Mouse (Mus musculus): ENCODE data around the gene Prrt4. TPM values are rescaled to one million over a fixed set of nuclear protein-coding genes. Genes with fewer than 3 reads are reported as not detected.

The Prrt4 gene
- 0.11 TPM for polyA plus RNA-seq (2015; fragmentation: Illumina TruSeq; extraction: RNeasy Lipid Tissue Mini Kit (QIAGEN cat#74804); ENCODE audit: insufficient read depth, low replicate concordance)

GRCm38 (mm10) chr6:29178888-29179658 is at the start of gene Prrt4:
Prrt4 (minus strand) TSS chr6:29179584.

DNA sequence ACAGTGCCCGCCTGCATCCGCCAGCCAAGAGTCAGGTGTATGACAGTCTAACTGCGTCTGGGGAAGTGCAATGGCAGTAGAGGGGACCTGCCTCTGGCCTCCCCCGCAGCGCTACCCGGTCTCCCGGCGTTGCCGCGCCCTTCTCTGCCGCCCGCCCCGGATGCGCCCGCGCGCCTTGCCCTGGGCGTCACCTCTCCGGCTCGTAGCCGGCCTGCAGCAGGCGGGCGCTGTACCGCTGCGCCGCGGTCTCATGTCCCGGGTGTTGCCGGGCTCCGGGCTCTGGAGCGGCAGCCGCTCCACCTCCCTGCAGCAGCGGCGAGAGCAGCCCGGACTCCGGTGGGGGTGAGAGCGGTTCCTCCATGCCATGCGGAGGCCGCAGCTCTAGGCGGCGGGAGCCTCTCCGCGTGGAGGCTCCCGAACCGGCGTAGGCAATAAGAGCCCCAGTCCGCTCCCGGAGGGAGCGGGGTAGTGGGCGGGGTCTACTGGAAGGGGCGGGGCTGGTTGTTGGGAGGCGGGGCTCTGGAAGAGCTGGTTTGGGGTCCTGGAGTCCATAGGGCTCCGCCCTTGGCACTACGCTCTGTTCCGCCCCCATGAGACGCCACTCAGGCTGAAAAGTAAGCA is 36.6 kb upstream of the Prrt4 start, which contains the start of gene Impdh1:
TSS of gene Impdh1 (minus strand) at position 484 of the 621 bp plus-strand sequence.

DNA sequence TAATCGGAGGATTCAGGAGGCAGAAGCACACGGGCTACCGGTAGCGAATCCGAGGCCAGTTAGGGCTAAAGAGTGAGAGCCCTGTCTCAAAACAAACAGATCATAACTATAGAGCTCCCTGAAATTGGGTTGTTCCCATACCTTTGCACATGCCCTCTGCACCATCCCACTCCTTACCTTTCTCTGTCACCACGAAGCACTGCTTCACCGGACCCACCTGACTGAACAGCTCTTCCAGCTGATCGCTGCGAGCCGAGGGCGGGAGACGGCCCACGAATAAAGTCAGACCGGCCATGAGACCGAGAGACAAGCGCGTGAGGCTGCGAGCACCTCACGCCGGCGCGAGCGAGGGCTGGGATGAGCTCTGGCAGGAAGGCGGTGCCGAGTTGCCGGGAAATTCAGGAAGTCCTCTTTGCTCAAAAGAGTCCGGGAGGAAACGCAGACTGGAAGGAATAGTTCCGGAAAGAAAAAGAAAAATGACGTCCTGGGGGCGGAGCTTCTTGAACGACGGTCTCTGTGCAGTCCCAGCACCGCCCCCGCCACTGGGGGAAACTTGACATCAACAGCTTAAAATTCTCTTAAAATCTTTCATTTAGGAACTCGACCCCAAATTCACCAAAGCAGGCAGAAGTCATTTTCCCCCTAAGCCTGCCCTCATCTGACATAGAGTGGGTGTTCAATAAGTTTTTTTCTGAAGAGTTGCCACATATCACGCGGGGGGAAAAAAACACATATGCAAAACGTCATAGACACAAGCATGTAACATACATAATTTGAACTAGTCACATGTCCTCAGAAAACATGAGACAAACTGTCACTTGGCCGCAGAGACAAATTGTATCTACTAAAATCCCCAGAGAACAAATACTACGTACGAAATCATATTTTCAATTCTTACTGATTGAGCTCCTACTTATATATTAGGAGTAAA is 14.8 kb downstream of the Prrt4 start, which contains the start of gene Rbm28:
TSS of gene Rbm28 (minus strand) at position 693 of the 931 bp plus-strand sequence.

Other genes with a start within 250 kb of the Prrt4 start
- 0.62 TPM for gene Lep, start 119.4 kb downstream of the Prrt4 start, polyA plus RNA-seq (2015; fragmentation: Illumina TruSeq; extraction: RNeasy Lipid Tissue Mini Kit (QIAGEN cat#74804); ENCODE audit: insufficient read depth, low replicate concordance)
- gene Rbm28, start 14.6 kb downstream of the Prrt4 start, polyA plus RNA-seq (2015; fragmentation: Illumina TruSeq; extraction: RNeasy Lipid Tissue Mini Kit (QIAGEN cat#74804); ENCODE audit: insufficient read depth, low replicate concordance): 70.3 TPM
- 21.3 TPM for gene Impdh1, start 36.8 kb upstream of the Prrt4 start, polyA plus RNA-seq (2015; fragmentation: Illumina TruSeq; extraction: RNeasy Lipid Tissue Mini Kit (QIAGEN cat#74804); ENCODE audit: insufficient read depth, low replicate concordance)
- gene Hilpda, start 92.9 kb upstream of the Prrt4 start, polyA plus RNA-seq (2015; fragmentation: Illumina TruSeq; extraction: RNeasy Lipid Tissue Mini Kit (QIAGEN cat#74804); ENCODE audit: insufficient read depth, low replicate concordance): 9.8 TPM
- 0.59 TPM for gene Fam71f2, start 100.0 kb upstream of the Prrt4 start, polyA plus RNA-seq (2015; fragmentation: Illumina TruSeq; extraction: RNeasy Lipid Tissue Mini Kit (QIAGEN cat#74804); ENCODE audit: insufficient read depth, low replicate concordance)
- gene Fam71f1, start 139.6 kb upstream of the Prrt4 start, polyA plus RNA-seq (2015; fragmentation: Illumina TruSeq; extraction: RNeasy Lipid Tissue Mini Kit (QIAGEN cat#74804); ENCODE audit: insufficient read depth, low replicate concordance): not detected
- 140 TPM for gene Calu, start 168.5 kb upstream of the Prrt4 start, polyA plus RNA-seq (2015; fragmentation: Illumina TruSeq; extraction: RNeasy Lipid Tissue Mini Kit (QIAGEN cat#74804); ENCODE audit: insufficient read depth, low replicate concordance)
- gene Opn1sw, start 208.9 kb upstream of the Prrt4 start, polyA plus RNA-seq (2015; fragmentation: Illumina TruSeq; extraction: RNeasy Lipid Tissue Mini Kit (QIAGEN cat#74804); ENCODE audit: insufficient read depth, low replicate concordance): not detected
- gene Ccdc136, start 216.7 kb upstream of the Prrt4 start, polyA plus RNA-seq (2015; fragmentation: Illumina TruSeq; extraction: RNeasy Lipid Tissue Mini Kit (QIAGEN cat#74804); ENCODE audit: insufficient read depth, low replicate concordance): 0.18 TPM

Measured in spleen, adult 10 weeks (tissue).